Mouse (Mus musculus) midbrain, embryonic 11.5 days (tissue): ENCODE measurements at regions not wholly inside any gene's neighbourhood (a gene's known extent, or its start where the extent isn't known, plus 50 kb on each side); places are given as distances from the start of the nearest gene placed in this dataset.

Source experiments
- ATAC-seq: fragments of 200-750 bp; cut with Nextera tagmentation; 2 replicates; pipeline ENCODE4 v1.8.0; 2017; ENCODE audit warnings: moderate TSS enrichment, moderate library complexity; ENCODE audit not compliant: low FRiP score
- DNase-seq: peaks from one replicate; pipeline ENCODE4 v3.0.0; 2015; ENCODE audit warnings: low spot score; ENCODE audit errors: missing footprints
- H3K27ac ChIP-seq: fragments of 300-500 bp; sonication (generic); 2 replicates; pipeline ENCODE4 v1.5.1; 2014; ENCODE audit warnings: low read depth, low read length
- H3K27me3 ChIP-seq: fragments of 300-500 bp; sonication (generic); 2 replicates; pipeline ENCODE4 v1.6.1; 2014; ENCODE audit warnings: mild to moderate bottlenecking, low read length, moderate library complexity, mixed read lengths; ENCODE audit not compliant: control insufficient read depth, insufficient read depth
- H3K36me3 ChIP-seq: fragments of 300-500 bp; sonication (generic); 2 replicates; pipeline ENCODE4 v1.6.1; 2014; ENCODE audit warnings: mild to moderate bottlenecking, low read length, moderate library complexity, mixed read lengths; ENCODE audit not compliant: control insufficient read depth, insufficient read depth
- H3K4me1 ChIP-seq: fragments of 300-500 bp; sonication (generic); 2 replicates; pipeline ENCODE4 v1.6.1; 2014; ENCODE audit warnings: low read length; ENCODE audit not compliant: control insufficient read depth, insufficient read depth
- H3K4me2 ChIP-seq: fragments of 300-500 bp; sonication (generic); 2 replicates; pipeline ENCODE4 v1.6.1; 2014; ENCODE audit warnings: mild to moderate bottlenecking, moderate library complexity
- H3K4me3 ChIP-seq: fragments of 300-500 bp; sonication (generic); 2 replicates; pipeline ENCODE4 v1.5.1; 2014; ENCODE audit warnings: low read depth, low read length
- H3K9ac ChIP-seq: fragments of 300-500 bp; sonication (generic); 2 replicates; pipeline ENCODE4 v1.6.1; 2014; ENCODE audit warnings: low read length
- H3K9me3 ChIP-seq: fragments of 300-500 bp; sonication (generic); 2 replicates; pipeline ENCODE4 v1.6.1; 2016; ENCODE audit warnings: low read length; ENCODE audit not compliant: control insufficient read depth
- WGBS: fragments of 180-500 bp; shearing (Covaris S2); extraction: QIAGEN DNeasy Blood & Tissue Kit; methylation state at CpG from one replicate; pipeline ENCODE4 v1.1.7; 2014; 5-methylcytosine and 5-hydroxymethylcytosine counted together

DNA sequence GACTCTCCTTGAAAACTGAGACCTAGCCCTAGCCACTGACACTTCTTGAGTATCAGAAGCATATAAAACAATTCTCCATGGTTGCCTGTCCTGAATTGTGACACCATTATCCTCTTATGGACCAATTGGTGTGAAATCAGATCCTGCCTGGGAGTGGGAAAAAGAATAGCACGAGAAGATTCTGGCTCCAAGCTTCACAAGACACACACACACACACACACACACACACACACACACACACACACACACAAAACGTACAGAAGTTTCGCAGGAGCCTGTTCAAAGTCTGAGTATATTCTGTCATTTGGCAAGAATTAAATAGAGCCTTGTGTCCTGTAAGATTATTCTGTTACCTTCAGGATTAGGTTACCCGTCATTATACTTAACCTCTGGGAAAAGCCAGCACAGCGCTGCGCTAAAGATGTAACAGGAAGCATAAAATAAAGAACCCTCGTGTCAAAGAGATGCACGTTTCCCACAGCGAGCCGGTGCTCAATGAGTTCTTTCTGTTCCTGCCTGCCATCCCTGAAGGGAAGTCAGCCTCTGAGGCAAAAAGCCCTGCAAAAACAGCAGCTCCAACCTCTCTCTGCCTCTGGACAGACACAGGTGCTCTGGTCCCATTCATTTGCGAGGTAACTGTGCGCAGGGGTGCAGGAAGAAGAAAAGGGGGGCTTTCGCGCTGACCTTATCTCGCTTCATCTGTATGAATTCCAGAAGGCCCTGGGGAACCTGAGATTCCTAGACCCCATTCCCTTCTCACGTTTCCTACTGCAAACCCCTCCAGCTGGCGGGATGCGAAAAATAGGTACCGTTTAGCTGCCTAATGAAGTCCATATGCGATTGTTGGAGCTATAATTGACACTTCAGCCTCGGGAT lies 178.4 kb upstream of the Elac2 start:
- peak; percentile 91 for DNase-seq

DNA sequence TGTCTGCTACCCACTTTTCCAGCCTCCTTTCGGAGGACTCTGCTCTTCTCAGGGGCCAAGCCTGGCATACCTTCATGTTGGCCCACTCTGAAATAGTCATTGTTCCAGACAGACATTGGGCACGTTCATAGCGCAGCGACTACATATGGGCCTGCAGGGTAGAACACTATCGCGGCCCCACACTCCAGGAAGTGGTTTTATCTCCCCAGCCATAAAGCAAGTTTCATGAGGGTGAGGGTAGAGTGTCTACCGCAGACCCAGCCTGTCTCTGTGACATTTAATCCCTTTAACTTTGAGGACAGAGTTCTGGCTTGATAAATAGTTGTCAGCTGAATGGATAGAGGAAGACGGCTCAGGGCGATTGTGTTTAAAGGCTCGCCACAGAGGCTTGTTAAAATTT lies 177.5 kb upstream of the Elac2 start:
- 50% methylated on average over 10 of the region's 10 CpGs for WGBS
- Histone ChIP-seq H3K36me3 (no peaks in the 10 kb centered on the region), H3K4me1 (peaks cover 8% of the 10 kb centered on the region), H3K4me3 (no peak overlapping the region), H3K9me3 (no peaks in the 10 kb centered on the region), H3K27ac (no peak overlapping the region), H3K4me2 (no peak overlapping the region), H3K9ac (no peak overlapping the region), H3K27me3 (no peaks in the 10 kb centered on the region)
- peak; percentile 87 for DNase-seq
- no peak for ATAC-seq

More for the DNA sequence above, 178.4 kb upstream of the Elac2 start:
- WGBS, result 46% methylated on average over 21 of the region's 21 CpGs
- Histone ChIP-seq H3K27me3 (no peaks in the 10 kb centered on the region), H3K36me3 (no peaks in the 10 kb centered on the region), H3K4me1 (peaks cover 8% of the 10 kb centered on the region), H3K4me3 (no peak overlapping the region), H3K27ac (no peak overlapping the region), H3K9me3 (no peaks in the 10 kb centered on the region), H3K9ac (no peak overlapping the region), H3K4me2 (peak overlapping the region; percentile 22; the same call in 1 of the 2 replicates)
- peak; percentile 24; the same call in 1 of the 2 replicates for ATAC-seq

DNA sequence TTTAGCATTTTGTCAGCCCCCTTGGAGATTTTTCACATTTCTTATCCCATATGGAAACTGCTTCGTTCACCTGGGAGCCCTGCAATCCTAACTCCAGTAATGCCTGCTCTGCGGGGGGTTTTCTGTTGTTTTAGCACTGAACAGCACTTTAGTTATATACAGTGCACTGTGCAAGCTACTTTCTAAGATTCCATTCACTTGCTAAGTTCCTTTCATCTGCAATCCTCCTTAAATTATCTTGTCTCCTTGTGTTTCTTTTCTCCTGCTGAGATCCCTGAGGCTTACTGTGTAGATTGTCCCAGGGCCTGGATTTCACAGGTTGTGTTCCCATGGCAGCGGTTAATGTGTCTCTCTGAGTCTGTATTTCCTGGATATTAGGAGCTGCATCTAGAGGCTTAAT lies 173.3 kb upstream of the Elac2 start:
- ATAC-seq (no peak), DNase-seq (no peak)
- Histone ChIP-seq H3K9ac (no peak overlapping the region), H3K9me3 (no peaks in the 10 kb centered on the region), H3K4me3 (no peak overlapping the region), H3K4me2 (no peak overlapping the region), H3K27ac (no peak overlapping the region), H3K4me1 (peaks cover 7% of the 10 kb centered on the region), H3K36me3 (no peaks in the 10 kb centered on the region), H3K27me3 (no peaks in the 10 kb centered on the region)
- WGBS, result 76% methylated on average over 3 of the region's 3 CpGs

DNA sequence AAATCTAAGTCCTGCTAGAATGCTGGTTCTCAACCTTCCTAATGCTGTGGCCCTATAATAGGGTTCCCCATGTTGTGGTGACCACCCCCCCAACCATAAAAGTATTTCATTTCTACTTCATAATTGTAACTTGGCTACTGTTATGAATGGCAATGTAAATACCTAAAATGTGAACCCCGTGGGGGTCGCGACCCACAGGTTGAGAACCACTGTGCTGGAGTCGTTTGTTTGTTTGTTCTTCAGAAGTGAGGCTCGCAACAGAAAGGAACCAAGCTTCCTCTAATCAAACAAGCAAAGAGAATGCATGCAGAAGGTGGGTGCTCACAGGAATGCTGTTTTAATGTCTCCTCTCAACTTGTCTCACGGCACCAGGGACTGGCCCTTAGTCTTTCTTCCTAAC lies 166.4 kb upstream of the Elac2 start:
- H3K27me3 ChIP-seq, result no peaks in the 10 kb centered on the region
- ATAC-seq (no peak), DNase-seq (no peak)
- H3K4me3 ChIP-seq, result no peak overlapping the region
- H3K27ac ChIP-seq, result no peak overlapping the region
- no peaks in the 10 kb centered on the region for H3K9me3 ChIP-seq
- H3K9ac ChIP-seq, result no peak overlapping the region
- no peak overlapping the region for H3K4me2 ChIP-seq
- 74% methylated on average over 6 of the region's 6 CpGs for WGBS
- no peaks in the 10 kb centered on the region for H3K4me1 ChIP-seq
- H3K36me3 ChIP-seq, result no peaks in the 10 kb centered on the region

DNA sequence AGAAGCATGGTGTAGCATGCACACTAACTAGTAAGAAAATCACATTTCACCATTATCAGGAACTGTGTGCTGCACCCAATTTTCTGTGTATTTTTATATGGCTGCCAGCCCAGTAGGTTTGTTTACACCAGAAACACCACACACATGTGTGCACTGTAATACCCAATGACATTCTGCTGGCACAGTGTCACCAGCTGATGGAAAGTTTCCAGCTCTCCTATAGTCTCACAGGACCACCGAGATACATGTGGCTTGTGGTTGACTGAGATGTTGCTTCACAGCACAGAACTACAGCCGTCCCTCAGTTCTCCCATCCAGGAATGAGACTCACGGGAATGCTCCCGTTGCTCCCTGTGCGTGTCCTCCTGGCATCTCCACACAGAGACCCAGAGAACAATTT lies 149.4 kb upstream of the Elac2 start:
- no peak overlapping the region for H3K4me3 ChIP-seq
- no peaks in the 10 kb centered on the region for H3K36me3 ChIP-seq
- ATAC-seq (no peak), DNase-seq (no peak)
- no peak overlapping the region for H3K27ac ChIP-seq
- no peaks in the 10 kb centered on the region for H3K4me1 ChIP-seq
- no peaks in the 10 kb centered on the region for H3K9me3 ChIP-seq
- H3K4me2 ChIP-seq, result no peak overlapping the region
- WGBS, result 86% methylated on average over 5 of the region's 5 CpGs
- no peak overlapping the region for H3K9ac ChIP-seq
- no peaks in the 10 kb centered on the region for H3K27me3 ChIP-seq

DNA sequence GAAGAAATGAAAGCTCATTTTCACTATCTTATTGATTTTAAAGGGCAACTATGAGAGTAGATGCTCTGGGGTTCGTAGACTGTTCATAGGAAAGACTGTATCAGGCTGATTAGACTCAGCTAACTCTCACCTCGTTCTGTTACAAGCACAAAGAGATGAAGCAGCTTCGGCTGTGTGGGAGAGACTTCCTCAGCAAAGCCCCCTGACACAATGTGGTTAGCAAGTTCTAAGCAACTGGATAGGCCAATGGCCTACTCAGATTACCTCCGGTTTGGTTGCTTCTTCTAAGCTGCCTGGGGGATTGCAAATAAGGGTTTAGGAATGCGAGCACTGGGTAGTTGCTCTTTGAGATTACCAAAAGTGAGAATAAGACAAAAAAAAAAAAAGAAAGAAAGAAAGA lies 146.4 kb upstream of the Elac2 start:
- no peaks in the 10 kb centered on the region for H3K4me1 ChIP-seq
- no peak overlapping the region for H3K4me3 ChIP-seq
- H3K9ac ChIP-seq, result no peak overlapping the region
- ATAC-seq, result no peak
- 55% methylated on average over 5 of the region's 5 CpGs for WGBS
- H3K27ac ChIP-seq, result no peak overlapping the region
- no peaks in the 10 kb centered on the region for H3K36me3 ChIP-seq
- H3K27me3 ChIP-seq, result no peaks in the 10 kb centered on the region
- DNase-seq, result no peak
- no peaks in the 10 kb centered on the region for H3K9me3 ChIP-seq
- no peak overlapping the region for H3K4me2 ChIP-seq

DNA sequence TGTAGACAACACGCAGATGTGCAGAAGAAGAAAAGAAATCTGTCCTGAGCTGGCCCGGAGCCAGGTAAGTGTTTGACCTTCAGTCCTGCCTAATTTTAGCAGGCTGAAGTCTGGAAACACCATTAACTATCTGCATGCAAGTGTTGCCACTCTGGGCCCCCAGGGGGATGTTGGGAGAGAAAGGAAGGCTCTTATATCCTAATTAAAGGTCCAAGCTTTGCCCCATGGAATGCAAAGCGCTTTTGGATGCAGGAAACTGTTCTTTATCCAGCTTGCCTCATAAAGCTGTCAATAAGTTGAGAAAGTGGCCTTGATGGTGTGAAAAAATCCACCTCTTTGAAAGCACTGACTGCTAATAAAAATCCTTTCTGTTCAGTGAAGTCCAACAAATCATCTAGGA lies 145.1 kb upstream of the Elac2 start:
- WGBS, result 87% methylated on average over 3 of the region's 3 CpGs
- DNase-seq (no peak), ATAC-seq (no peak)
- no peaks in the 10 kb centered on the region for H3K4me1 ChIP-seq
- H3K36me3 ChIP-seq, result no peaks in the 10 kb centered on the region
- H3K4me3 ChIP-seq, result no peak overlapping the region
- no peak overlapping the region for H3K9ac ChIP-seq
- H3K4me2 ChIP-seq, result no peak overlapping the region
- no peak overlapping the region for H3K27ac ChIP-seq
- no peaks in the 10 kb centered on the region for H3K27me3 ChIP-seq
- no peaks in the 10 kb centered on the region for H3K9me3 ChIP-seq

DNA sequence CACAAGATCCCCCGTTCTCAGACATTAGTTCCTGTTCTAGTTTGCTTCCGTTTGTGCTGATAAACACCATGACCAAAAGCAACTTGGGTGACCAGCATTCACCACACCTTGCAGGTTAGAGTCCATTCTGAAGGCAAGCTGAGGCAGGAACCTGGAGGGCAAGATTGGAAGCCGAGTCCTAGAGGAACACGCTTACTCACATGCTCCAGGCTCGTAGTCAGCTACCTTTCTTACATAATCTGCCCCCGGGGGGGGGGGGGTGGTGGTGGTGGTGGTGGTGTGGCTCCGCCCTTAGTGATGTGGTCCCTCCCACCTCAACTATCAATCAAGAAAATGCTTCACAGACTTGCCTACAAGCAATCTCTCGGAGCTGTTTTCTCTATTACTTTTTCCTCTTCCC lies 142.1 kb upstream of the Elac2 start:
- WGBS, result 82% methylated on average over 8 of the region's 8 CpGs
- no peaks in the 10 kb centered on the region for H3K9me3 ChIP-seq
- no peaks in the 10 kb centered on the region for H3K4me1 ChIP-seq
- no peak for ATAC-seq
- H3K27me3 ChIP-seq, result no peaks in the 10 kb centered on the region
- H3K4me3 ChIP-seq, result no peak overlapping the region
- no peaks in the 10 kb centered on the region for H3K36me3 ChIP-seq
- no peak overlapping the region for H3K9ac ChIP-seq
- no peak overlapping the region for H3K27ac ChIP-seq
- no peak overlapping the region for H3K4me2 ChIP-seq
- no peak for DNase-seq

DNA sequence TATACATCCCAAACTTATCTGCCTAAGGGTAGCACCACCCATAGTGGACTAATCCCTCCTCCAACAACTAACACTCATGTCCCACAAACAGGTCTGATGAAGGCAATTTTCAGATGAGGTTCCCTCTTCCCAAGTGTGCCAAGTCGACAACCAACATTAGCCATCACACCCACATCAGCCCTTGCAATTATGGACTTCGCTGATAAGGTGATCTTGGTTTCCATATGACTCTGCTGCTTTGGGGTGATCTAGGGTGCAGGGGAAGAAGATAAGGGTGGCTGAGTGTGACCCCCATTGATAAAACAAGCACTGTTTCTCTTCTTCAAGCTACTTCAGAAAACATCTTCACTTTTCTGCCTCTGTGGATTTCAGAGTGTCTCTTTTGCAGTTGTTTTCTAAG lies 137.7 kb upstream of the Elac2 start:
- DNase-seq (no peak), ATAC-seq (no peak)
- H3K9ac ChIP-seq, result no peak overlapping the region
- no peak overlapping the region for H3K27ac ChIP-seq
- no peaks in the 10 kb centered on the region for H3K9me3 ChIP-seq
- no peaks in the 10 kb centered on the region for H3K4me1 ChIP-seq
- 89% methylated on average over 2 of the region's 2 CpGs for WGBS
- no peak overlapping the region for H3K4me2 ChIP-seq
- no peaks in the 10 kb centered on the region for H3K27me3 ChIP-seq
- H3K36me3 ChIP-seq, result no peaks in the 10 kb centered on the region
- no peak overlapping the region for H3K4me3 ChIP-seq
